Mouse (Mus musculus) thymus, adult 2 months (tissue): ENCODE results near the gene Cdon. TPM values are rescaled to one million over a fixed set of nuclear protein-coding genes. Genes with fewer than 3 reads are reported as not detected.

Source experiments
- DNase-seq: peaks from one replicate; pipeline ENCODE4 v3.0.0; 2021
- H3K27ac ChIP-seq: fragments of 200-500 bp; 2 replicates; pipeline ENCODE4 v1.5.1; 2012; ENCODE audit warnings: low read length, control low read depth; ENCODE audit not compliant: control insufficient read depth, insufficient read depth
- H3K27me3 ChIP-seq: fragments of 200-500 bp; 2 replicates; pipeline ENCODE4 v1.6.1; 2012; ENCODE audit warnings: mild to moderate bottlenecking, low read length, moderate library complexity, mixed read lengths; ENCODE audit not compliant: control insufficient read depth, insufficient read depth
- H3K36me3 ChIP-seq: fragments of 200-500 bp; 2 replicates; pipeline ENCODE4 v1.6.1; 2012; ENCODE audit warnings: mild to moderate bottlenecking, low read length, moderate library complexity; ENCODE audit not compliant: control insufficient read depth, insufficient read depth
- H3K4me1 ChIP-seq: fragments of 200-500 bp; replicated peaks from 2 replicates; pipeline ENCODE4 v1.6.1; 2012; ENCODE audit warnings: low read length; ENCODE audit not compliant: control insufficient read depth, insufficient read depth
- H3K4me3 ChIP-seq: fragments of 200-500 bp; 2 replicates; pipeline ENCODE4 v1.5.1; 2012; ENCODE audit warnings: mild to moderate bottlenecking, low read length, control low read depth, moderate library complexity; ENCODE audit not compliant: control insufficient read depth, insufficient read depth
- CTCF ChIP-seq: fragments of 200-500 bp; IDR thresholded peaks from 2 replicates; pipeline ENCODE4 v1.5.1; 2012; ENCODE audit warnings: mild to moderate bottlenecking, control low read depth, low read length, moderate library complexity, borderline replicate concordance; ENCODE audit not compliant: control insufficient read depth, poor library complexity, insufficient read depth; ENCODE audit errors: extremely low read depth
- POLR2A ChIP-seq: fragments of 200-500 bp; IDR thresholded peaks from 2 replicates; pipeline ENCODE4 v1.6.1; 2012; ENCODE audit warnings: mild to moderate bottlenecking, low read length, control low read depth, moderate library complexity; ENCODE audit not compliant: control insufficient read depth, poor library complexity, insufficient read depth; ENCODE audit errors: extremely low read depth
- WGBS: fragments of 180-500 bp; shearing (Covaris S2); methylation state at CpG from one replicate; pipeline ENCODE4 v1.1.7; 2018; 5-methylcytosine and 5-hydroxymethylcytosine counted together
- polyA plus RNA-seq: library from polyadenylated mRNA; depleted of rRNA; stranded (reverse); fragments of >200 nt; gene quantifications from 2 replicates; pipeline ENCODE4 v1.2.3, GENCODE M21; 2012

Gene Cdon
- polyA plus RNA-seq, 1 experiment = 8.8 TPM

- no peak for TF ChIP-seq POLR2A
- no peak for TF ChIP-seq CTCF
- H3K27me3 ChIP-seq = no peaks in the 10 kb centered on the region
- DNase-seq = no peak
- H3K36me3 ChIP-seq = no peaks in the 10 kb centered on the region
- H3K27ac ChIP-seq = no peak overlapping the region
- no peaks in the 10 kb centered on the region for H3K4me1 ChIP-seq
- H3K4me3 ChIP-seq = no peak overlapping the region
- WGBS = 85% methylated on average over 6 of the region's 6 CpGs
These were observed 99.9 kb downstream of the Cdon start for GRCm38 (mm10) chr9:35520631-35521348.

GRCm38 (mm10) chr9:35522241-35522640, 101.3 kb downstream of the Cdon start:
- no peak for DNase-seq
- H3K4me3 ChIP-seq = no peak overlapping the region
- WGBS = 89% methylated on average over 2 of the region's 2 CpGs
- H3K27me3 ChIP-seq = no peaks in the 10 kb centered on the region
- no peaks in the 10 kb centered on the region for H3K36me3 ChIP-seq
- no peak overlapping the region for H3K27ac ChIP-seq
- no peak for TF ChIP-seq POLR2A
- TF ChIP-seq CTCF = no peak
- no peaks in the 10 kb centered on the region for H3K4me1 ChIP-seq

- Histone ChIP-seq H3K4me3 (no peak overlapping the region), H3K36me3 (no peaks in the 10 kb centered on the region), H3K27me3 (no peaks in the 10 kb centered on the region), H3K27ac (no peak overlapping the region), H3K4me1 (no peaks in the 10 kb centered on the region)
- DNase-seq = no peak
- no peak for TF ChIP-seq POLR2A
- TF ChIP-seq CTCF = no peak
- 53% methylated on average over 1 of the region's 1 CpGs for WGBS
These were observed 102.0 kb downstream of the Cdon start for GRCm38 (mm10) chr9:35522821-35523515.

GRCm38 (mm10) chr9:35523541-35523940, 102.6 kb downstream of the Cdon start:
- WGBS = 88% methylated on average over 5 of the region's 5 CpGs
- H3K4me3 ChIP-seq = no peak overlapping the region
- TF ChIP-seq CTCF (no peak), POLR2A (no peak)
- no peak for DNase-seq
- no peak overlapping the region; the same call in 1 of the 2 replicates for H3K27ac ChIP-seq
- H3K4me1 ChIP-seq = no peaks in the 10 kb centered on the region
- H3K36me3 ChIP-seq = no peaks in the 10 kb centered on the region
- no peaks in the 10 kb centered on the region for H3K27me3 ChIP-seq

DNA sequence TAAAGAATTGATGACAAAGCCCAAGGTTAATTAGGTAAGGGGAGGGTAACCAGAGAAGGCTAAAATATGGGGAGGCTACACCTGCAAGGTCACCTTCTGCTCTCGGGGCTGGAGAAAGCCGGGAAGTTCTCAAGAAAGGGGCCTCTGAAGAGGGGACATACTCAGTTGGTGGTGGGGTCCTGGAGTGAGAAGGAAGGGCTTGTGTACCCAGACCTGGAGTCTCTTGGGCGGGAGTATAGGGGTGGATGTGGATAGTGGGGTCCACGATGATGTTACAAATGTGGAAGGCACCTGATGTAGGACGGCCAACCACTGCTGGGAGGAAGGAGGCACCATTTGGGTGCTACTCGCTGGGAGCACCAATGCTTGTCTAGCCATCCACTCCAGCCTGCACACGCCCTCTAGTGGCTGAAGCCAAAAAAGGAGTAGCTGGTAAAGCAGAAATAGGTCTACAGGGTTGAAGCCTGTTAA, 103.0 kb downstream of the Cdon start:
- WGBS = 23% methylated on average over 7 of the region's 7 CpGs
- Histone ChIP-seq H3K36me3 (no peaks in the 10 kb centered on the region), H3K4me3 (no peak overlapping the region), H3K27me3 (no peaks in the 10 kb centered on the region), H3K4me1 (no peaks in the 10 kb centered on the region), H3K27ac (no peak overlapping the region)
- TF ChIP-seq POLR2A = no peak
- peak; percentile 56; the same call in 1 of the 2 replicates for TF ChIP-seq CTCF
- DNase-seq = peak; percentile 56

DNA sequence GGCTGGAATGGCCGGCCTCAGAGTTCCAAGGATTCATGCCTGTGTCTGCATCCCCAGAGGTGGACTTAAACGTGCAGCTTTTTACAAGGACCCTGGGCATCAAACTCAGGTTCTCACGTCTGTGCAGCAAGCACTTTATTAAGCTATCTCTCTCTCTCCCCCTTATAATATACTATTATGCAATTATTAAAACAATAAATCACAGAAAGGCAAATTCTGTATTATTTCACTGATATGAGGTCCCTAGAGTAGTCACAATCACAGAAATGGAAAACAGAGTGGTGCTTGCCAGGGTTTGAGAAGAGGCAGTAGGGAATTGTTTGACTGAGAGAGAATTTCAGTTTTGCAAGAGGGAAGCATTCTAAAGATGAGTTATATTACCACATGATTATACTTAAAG, 108.2 kb downstream of the Cdon start:
- 86% methylated on average over 3 of the region's 3 CpGs for WGBS
- H3K36me3 ChIP-seq = no peaks in the 10 kb centered on the region
- H3K4me3 ChIP-seq = no peak overlapping the region
- H3K4me1 ChIP-seq = no peaks in the 10 kb centered on the region
- TF ChIP-seq POLR2A = no peak
- TF ChIP-seq CTCF = no peak
- H3K27ac ChIP-seq = no peak overlapping the region
- no peak for DNase-seq
- no peaks in the 10 kb centered on the region for H3K27me3 ChIP-seq
